Mouse (Mus musculus): ENCODE measurements at regions not wholly inside any gene's neighbourhood (a gene's known extent, or its start where the extent isn't known, plus 50 kb on each side); places are given as distances from the start of the nearest gene placed in this dataset.

DNA sequence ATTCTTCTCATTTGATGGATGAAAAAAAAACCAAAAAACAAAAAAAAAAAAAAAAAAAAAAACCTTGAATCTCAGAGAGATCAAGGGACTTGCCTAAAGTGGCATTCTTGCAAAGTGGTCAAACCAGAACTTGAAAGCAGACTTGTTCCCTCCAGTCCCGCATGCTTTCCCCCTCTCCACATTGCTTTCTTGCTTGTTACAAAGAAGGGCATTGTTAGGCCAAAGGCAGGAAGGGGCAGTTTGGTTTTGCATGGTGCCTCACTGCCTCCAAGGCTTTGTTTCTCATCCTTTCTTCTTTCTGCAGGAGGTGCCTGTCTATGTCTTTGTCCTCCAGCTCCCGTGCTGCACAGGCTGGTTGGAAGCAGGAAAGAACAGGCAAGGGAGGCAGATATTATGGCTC lies 356.2 kb upstream of the Tenm4 start:
- no peak for DNase-seq (ENCODE audit: low spot score)

DNA sequence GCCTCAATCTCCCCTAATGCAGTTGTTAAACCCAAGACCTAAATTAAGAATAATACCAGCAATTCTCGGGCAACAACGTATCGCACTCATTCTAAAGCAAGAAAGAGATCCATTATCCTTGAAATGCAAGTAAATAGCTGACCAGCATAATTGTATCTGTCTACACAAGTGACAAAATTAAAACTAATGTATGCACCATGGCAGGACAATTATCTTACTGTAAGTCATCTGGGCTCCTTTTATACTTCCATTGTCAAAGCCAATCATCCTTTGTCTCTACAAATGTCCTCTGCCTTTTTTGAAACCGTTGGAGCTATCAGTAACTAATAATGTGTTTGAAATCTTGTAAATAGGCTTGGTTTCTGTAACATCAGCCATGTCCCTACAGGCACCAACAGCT lies 347.5 kb upstream of the Tenm4 start:
- DNase-seq (ENCODE audit: low spot score) = no peak

DNA sequence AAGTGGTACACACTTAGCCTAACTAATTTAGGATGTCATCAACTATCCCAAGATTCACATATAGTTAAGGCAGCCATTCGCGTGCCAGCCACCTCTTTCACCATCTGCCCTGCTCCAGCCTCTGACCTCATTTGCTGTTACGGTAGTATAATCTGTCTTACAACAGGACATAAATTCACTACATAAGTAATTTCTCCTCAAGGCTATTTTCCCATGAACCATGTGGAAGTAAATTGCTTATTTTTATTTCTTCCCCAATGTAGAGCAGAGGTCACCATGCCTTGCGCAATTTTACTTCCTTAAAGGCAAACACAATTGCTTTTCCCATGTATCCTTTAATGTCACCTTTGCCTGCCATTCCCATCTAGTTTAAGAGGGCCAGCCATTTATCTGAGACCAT lies 341.2 kb upstream of the Tenm4 start:
- DNase-seq (ENCODE audit: low spot score) = no peak

DNA sequence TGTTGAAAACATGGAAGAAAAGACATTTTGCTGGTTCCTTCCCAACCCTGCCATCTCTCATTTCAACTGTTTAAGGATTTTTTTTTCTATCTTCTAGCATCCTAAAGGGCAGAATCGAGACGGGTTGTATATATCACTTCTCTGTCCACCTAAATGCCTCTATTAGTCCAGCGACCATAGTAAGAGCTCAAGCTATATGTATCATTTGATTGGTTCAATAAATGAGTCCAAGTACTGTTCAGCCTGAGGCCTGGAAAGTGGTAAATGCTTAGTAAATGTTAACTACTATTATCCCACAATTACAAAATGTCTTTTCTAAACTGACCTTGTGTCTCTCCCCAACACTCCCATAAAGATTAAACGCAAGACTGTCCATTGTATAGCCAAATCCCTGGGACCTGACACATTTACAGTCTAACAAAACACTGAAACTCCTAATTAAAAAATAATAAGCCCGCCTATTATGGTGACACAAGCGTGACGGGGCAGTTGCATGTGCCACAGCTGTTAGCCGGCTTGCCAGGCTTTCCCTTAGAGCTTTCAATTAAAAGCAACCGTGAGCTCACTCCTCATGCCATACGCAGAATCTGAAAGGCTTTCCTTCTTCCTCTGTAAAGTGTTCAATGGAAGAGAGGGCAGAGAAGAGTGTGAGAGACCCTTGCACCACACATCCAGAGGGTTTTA lies 336.7 kb upstream of the Tenm4 start:
- DNase-seq (ENCODE audit: low spot score) = no peak

DNA sequence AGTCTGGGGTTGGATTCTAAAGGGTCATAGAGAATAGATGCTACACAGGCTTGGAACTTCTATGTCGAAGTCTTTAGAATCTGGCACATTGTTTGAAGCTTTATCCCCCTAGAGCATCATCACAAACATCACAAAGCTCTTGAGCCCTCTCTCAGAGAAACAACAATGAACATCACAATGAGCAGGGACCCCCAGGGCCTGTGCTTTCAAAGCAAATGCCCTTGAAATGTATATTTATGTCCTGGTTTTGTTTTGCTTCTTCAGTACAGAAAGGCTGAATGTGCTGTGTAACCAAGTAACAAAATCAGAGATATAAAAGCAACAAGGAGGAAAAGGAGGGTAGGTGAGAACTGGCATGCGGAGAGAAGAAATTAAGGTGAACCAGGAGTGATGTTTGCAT lies 330.6 kb upstream of the Tenm4 start:
- DNase-seq (ENCODE audit: low spot score) = no peak

DNA sequence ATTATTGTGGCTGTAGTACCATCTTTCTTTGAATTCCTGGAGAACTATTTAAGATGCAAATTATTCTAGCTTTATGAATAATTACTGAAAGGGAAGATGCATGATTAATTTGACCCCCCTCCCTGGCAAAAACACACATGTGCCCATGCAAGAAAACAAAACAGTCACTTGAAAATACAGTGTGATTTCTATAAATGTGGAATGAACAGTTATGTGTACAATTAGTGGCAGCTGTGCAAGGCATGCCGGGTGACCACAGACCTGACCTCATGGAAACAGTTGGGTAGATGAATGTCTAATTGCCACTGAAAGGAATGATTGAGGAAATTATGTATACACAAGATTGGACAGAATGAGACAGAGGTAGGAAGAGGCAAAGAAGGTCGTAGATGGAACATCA lies 321.2 kb upstream of the Tenm4 start:
- no peak for DNase-seq (ENCODE audit: low spot score)

DNA sequence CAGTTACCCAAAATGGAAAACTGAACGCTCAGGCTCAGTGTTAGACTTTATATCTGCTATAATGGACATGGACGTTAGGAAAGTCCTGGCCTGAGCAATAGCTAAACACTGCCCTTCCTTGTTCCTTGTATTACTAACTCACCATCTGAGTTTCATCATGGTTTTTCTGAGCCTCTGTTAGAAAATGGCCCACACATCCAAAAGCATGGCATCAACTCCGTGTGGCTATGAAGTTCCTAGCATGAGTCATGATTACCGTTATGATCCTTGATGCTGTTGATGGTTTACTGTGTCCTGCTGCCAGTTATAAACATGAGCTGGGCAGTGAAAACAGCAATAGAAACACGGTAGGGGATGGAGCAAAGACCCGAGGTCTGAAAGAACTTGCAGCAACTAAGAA lies 318.4 kb upstream of the Tenm4 start:
- no peak for DNase-seq (ENCODE audit: low spot score)

DNA sequence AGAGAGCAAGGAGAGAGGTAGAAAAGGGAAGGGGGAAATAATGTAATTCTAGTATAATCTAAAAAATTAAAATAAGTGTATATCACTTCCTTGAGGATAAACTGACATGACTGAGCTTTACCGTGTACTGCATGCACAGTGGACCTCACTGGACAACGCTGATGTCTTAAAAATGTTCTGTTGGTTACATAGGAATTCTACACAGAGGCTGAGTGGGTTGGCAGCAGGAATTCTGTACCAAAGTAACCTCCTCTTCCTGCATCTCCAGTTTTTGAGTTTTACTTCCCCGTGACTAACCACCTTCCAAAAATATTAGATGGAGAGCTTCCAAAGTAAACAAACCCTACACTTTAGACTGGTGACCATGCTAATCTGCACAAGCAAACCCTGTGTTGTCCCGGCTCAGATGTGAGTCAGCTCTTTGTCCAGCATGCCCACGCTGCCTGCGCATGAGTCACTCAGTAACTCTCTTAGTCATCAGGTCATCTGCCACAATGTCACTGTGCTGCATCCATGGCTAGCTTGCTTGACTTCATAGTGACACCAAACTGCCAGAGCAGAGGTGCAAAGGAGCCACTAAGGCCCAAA lies 317.7 kb upstream of the Tenm4 start:
- peak; percentile 57 for DNase-seq (ENCODE audit: low spot score)

DNA sequence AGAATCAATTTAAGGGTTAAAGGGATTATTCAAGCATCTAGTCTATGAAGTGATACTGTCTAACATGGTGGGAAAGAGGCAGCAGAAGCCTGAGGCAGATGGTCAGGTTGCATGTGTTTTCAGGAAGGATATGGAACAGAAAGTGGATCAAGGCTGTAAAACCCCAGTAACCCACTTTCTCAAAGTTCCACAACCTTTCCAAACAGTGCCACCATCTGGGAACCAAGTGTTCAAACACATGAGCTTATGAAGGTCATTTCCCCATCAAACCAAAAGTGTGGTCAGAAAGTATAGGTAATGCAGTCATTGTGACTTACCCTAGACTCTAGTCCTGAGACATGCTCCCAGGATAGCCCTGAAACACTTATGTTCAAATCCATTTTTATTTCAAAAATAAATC lies 312.8 kb upstream of the Tenm4 start:
- DNase-seq (ENCODE audit: low spot score) = no peak

DNA sequence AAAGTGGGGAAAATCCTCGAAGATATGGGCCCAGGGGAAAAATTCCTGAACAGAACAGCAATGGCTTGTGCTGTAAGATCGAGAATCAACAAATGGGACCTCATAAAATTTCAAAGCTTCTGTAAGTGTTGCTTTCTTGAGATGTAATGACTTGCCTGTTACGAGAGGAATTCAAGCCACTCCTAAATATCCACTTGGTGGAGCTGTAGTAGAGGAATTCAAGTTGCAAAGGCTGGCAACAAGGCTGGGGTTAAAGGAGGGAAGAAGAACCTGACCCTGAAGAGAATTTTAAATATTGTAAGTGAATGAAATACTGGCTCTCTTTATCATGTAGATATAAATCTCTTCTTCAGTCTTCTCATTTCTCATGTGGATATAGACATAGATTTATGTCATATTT lies 306.8 kb upstream of the Tenm4 start:
- no peak for DNase-seq (ENCODE audit: low spot score)

DNA sequence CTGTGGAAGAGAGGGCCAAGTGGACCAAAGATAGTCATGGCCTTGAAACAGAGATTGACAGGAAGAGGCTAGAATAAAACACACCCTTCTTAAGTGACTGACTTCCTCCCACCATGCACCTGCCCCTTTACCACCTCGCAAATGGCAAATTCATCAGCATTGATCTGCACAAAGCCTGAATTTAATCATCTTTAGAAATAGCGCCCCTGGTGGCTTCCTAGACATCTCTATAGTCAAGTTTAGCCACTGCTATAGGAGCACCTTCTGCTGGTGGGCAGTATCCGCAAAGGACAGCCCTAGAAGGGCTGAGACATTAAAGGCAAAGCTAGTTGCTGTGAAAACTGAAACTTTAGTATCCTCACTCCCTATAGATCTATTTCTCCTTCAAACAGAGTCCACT lies 305.8 kb upstream of the Tenm4 start:
- DNase-seq (ENCODE audit: low spot score) = no peak

DNA sequence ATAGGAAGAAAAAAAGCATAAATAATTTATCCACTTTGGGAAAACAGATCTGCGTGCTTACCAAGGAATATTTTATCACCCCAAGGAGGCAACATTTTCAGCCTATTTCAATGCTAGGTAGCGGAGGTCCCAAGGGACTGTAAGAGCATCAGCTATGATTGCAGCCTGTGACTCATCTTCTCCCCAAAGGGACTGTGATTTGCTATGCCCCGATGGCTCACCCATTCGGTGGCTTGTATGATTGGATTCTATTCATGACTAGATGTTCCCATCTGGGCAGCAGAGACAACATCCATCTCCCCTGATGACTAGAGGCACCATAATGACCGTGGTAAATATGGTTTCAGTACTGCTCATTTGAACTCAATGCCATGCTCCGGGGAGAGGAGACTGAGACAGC lies 302.3 kb upstream of the Tenm4 start:
- DNase-seq (ENCODE audit: low spot score) = no peak

DNA sequence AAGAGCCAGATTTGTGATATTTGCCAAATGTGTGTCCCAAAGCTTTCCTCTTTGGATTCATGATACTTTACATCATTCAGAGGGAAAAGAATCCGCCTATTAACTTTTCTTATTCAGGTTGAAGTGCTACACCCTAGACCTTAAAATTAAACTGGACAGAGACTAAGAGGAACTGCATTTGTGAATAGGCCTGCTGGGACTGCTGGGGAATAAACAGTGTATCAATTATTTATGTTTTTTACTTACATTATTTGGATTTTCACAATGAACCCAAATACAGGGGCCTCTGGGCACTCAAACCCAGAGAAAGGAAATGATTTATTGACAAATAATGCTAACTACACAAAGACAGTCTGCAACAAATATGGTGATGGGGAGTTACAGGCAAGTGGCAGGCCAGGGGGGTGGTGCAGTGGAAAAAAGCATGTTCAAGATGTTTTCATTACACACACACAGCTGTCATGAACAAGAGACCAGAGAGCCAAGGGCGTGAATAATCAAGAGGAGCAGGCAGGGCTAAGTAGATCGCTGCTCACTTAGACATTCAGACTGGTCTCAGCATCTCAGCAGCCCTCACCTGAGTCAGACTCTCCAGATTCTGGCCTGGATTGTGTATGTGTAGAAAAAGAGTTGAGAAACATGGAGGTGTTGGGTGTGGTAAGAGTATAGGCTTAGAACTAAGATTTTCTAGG lies 290.3 kb upstream of the Tenm4 start:
- DNase-seq (ENCODE audit: low spot score) = no peak

DNA sequence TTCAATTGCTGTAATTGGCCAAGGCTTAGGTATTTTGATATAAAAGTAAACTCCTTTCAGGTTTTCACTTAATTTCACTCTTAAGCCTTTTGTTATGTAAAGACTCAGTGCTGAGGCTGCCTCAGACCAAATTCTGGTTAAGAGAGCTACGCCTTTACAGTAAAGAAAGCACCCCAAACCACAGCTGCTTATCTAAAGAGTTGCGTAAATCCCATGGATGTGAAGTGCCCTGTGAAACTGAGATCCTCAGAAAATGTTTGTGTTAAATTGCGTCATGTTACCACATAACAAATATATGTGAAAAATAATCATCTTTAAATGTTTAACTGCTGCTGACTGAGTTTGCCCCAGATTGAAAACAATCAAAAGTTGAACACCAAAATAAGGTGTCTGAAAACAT lies 269.5 kb upstream of the Tenm4 start:
- no peak for DNase-seq (ENCODE audit: low spot score)

DNA sequence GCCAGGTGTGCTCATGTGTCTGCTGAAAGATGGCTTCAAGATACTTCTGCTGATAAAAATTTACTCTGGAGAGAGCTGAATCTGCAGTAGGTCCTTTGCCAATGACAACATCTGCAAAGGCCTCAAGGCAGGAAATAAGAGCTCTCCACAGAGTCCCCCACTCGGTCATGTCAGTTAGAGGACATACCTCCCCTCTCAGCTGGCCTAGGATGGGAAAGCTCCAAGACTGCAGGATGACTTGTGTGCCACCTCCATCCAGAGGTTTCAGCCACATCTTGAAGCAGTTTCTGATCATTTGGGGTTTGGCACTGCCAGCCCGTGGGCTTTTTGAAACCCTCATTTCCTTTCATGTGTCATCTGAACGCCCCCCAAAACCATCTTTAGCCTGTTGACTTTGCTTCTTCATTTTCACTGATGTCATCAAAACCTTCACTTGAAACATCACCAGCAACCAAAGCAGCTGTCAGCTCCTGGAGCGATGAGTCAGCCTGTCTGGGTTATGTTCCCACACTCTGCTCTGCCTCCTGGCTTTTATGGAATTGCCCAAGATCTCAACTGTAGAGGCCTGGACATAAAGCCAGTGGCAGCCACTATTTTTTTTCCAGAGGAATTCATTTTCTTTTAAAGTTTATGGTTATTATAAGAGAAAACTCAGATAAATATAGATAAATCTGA lies 256.5 kb upstream of the Tenm4 start:
- DNase-seq (ENCODE audit: low spot score) = no peak

DNA sequence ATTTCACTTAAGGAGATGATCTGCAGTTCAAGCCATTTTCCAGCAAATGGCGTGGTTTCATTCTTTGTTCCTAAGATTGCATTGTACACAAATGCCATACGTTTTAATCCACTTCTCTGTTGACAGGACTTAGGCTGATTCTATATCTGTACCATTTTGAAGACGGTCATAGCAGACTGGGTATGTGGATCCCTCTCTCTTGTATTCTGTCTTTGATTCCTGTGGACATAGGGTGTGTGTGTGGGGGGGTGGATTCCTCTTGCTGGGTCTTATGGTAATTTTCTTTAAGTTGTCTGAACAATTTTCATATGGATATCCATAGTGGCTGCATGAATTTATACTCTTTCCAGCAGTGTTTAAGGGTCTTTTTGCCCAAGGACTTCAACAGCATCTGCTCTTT lies 251.1 kb upstream of the Tenm4 start:
- DNase-seq (ENCODE audit: low spot score) = no peak

DNA sequence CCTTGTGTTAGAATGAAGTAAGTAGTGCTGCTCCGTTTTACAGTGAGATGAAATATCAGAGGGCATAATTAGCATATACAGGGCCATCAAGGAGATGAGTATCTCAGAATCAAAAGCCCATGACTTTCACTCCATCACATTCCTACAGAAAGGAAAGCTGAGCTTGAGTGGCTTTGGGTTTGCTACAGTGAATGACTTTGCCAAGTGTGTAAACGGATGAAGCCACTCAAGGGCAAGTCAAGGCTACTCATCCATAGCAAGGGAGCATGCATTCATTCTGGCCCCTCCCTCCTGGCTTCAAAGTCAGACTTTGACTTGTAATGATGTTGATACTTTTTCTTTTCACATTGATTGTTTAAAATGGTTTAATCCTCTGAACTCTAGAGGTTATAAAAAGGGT lies 246.2 kb upstream of the Tenm4 start:
- no peak for DNase-seq (ENCODE audit: low spot score)

DNA sequence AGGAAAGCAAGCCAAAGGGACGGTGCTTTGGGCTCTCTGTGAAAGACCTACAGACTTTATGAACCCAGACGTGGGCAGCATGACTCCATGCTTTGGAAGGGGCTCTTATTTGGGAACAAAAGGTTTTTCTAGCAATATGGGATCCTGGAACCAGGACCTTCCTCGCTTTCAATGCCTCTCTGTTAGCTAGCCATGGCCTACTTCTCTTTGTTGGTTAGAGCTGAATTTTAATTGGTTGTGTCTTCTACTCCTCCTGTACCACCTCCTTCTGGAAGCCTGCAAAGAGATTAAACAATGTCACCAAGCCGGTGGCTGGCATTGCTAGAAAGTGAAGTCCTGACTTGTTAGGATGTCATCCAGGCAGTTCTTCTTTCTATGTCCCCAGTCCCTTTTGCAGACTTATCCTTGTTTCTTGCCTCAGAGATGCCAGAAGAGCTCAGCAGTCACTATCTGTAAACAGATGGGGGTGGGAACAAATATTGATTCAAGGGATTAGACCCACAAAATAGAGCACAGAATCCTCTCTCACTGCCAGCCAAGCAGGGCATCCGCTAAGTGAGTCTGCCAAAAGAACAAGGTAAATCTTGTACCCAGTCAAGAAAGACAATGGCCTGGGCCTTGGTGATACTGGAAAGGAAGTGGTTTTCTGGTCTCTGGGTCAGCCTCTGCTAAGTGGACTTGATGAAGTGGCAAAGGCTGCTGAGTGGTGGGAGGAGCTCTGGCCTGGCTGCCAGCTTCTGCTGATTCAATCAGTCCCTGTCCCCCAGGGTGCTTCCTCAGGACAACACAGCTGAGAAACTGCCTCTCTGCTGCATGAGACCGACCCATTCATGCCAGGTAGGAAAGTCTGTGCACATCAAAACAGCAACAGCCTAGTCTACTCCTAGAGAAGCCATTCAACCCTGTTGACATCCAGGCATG lies 244.7 kb upstream of the Tenm4 start:
- DNase-seq (ENCODE audit: low spot score) = no peak

DNA sequence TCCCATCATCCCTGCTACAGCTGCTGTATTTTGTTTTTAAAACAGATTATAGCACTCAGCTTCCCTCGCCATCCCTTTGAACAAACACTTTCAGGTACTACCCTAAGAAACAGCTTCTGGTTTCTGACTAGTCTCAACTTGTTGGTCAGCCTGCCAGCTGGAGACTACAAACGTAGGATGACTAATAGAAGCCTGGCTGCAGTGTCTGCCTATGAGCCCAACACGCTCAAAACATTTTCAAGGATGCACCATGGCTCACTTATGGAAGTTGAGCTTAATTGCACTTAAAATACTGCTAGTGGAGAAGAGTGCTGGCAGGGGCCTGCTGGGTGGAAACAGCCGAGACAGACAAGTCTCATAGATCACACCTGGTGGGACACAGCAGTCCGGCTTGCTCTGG lies 234.4 kb upstream of the Tenm4 start:
- peak; percentile 15 for DNase-seq (ENCODE audit: low spot score)

DNA sequence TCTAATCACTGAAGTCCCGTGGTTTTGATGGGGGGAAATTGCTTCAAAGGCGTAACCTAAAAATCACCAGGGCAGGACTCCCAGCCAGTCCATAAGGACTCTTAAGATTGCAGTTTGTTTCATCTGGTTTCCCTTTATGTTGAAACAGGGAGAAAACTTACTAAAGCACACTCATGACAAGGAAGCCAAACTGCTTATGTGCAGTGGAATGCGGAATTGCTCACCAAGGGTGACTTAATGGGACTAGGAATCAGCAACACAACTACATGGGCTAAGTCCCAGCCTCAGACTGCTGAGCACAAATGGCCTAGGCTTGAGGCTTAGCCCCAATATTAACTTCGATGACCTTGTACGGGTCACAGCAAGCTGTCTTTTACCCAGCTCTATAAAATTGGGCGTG lies 227.6 kb upstream of the Tenm4 start:
- no peak for DNase-seq (ENCODE audit: low spot score)

DNA sequence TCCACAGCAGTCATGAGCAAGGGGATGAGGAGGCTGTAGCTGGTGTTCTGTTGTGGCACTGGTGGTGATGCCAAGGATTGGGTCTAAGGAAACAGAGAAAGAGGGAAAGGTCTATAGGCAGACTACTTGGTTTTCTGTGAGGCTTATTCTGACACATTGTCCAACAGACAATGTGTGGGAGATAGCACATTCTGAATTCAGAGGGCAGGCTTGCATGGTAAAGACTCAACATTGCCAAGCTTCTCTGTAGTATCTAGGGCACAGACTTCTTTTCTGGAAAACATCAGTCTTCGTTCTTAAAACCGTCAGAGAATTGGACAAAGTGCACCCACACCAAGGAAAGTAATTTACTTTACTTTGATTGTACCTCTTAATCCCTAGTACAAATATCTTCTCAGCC lies 218.7 kb upstream of the Tenm4 start:
- DNase-seq (ENCODE audit: low spot score) = no peak

DNA sequence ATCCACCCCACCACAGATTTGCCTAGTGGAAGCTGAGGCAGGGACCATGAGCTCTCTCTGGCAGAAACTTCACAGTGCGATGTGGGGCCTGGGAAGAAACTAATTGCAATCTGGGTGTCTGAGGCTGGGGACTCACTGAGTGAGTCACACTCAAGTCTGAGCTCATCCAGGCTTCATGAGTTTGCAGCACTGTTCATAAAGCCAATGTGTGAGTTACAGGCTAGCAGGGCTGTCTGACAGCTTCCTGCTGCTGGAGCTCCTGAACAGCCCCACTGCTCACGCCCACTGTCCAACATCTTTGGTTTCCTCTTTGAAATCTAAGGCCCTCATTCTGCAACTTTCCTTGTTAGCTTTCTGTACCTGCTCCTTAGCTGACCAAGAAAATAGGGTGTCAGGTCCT lies 216.5 kb upstream of the Tenm4 start:
- no peak for DNase-seq (ENCODE audit: low spot score)

All from urinary bladder, postnatal 14 days (tissue).